Mouse (Mus musculus): Measurements from ENCODE around the gene Cpb2.

The Cpb2 gene

GRCm38 (mm10) chr14:75242087-75242486 lies at the start of gene Cpb2:
Gene Cpb2 (plus strand): TSS chr14:75242287.
- no peaks in the 10 kb centered on the region for H3K27me3 ChIP-seq (ENCODE audit: control insufficient read depth, insufficient read depth, low read length, poor library complexity, severe bottlenecking)
- DNase-seq (ENCODE audit: low read depth, low spot score), result no peak
- H3K36me3 ChIP-seq (ENCODE audit: control insufficient read depth, insufficient read depth, low read length, poor library complexity, severe bottlenecking), result no peaks in the 10 kb centered on the region

- Histone ChIP-seq H3K36me3 (ENCODE audit: control insufficient read depth, insufficient read depth, low read length, poor library complexity, severe bottlenecking) (peaks cover 3% of the 10 kb centered on the region), H3K27me3 (ENCODE audit: control insufficient read depth, insufficient read depth, low read length, poor library complexity, severe bottlenecking) (no peaks in the 10 kb centered on the region)
- DNase-seq (ENCODE audit: low read depth, low spot score), result no peak
These were observed 49.7 kb upstream of the Cpb2 start for GRCm38 (mm10) chr14:75192427-75192826.

- no peak for DNase-seq (ENCODE audit: low read depth, low spot score)
- Histone ChIP-seq H3K36me3 (ENCODE audit: control insufficient read depth, insufficient read depth, low read length, poor library complexity, severe bottlenecking) (peaks cover 3% of the 10 kb centered on the region), H3K27me3 (ENCODE audit: control insufficient read depth, insufficient read depth, low read length, poor library complexity, severe bottlenecking) (no peaks in the 10 kb centered on the region)
These were observed 49.2 kb upstream of the Cpb2 start for GRCm38 (mm10) chr14:75192858-75193257.

GRCm38 (mm10) chr14:75195530-75195929 lies 46.6 kb upstream of the Cpb2 start:
- H3K36me3 ChIP-seq (ENCODE audit: control insufficient read depth, insufficient read depth, low read length, poor library complexity, severe bottlenecking), result peaks cover 12% of the 10 kb centered on the region
- peak; percentile 54 for DNase-seq (ENCODE audit: low read depth, low spot score)
- no peaks in the 10 kb centered on the region for H3K27me3 ChIP-seq (ENCODE audit: control insufficient read depth, insufficient read depth, low read length, poor library complexity, severe bottlenecking)

- DNase-seq (ENCODE audit: low read depth, low spot score), result peak; percentile 86
- H3K27me3 ChIP-seq (ENCODE audit: control insufficient read depth, insufficient read depth, low read length, poor library complexity, severe bottlenecking), result no peaks in the 10 kb centered on the region
- peaks cover 14% of the 10 kb centered on the region for H3K36me3 ChIP-seq (ENCODE audit: control insufficient read depth, insufficient read depth, low read length, poor library complexity, severe bottlenecking)
These were observed 45.1 kb upstream of the Cpb2 start for GRCm38 (mm10) chr14:75197027-75197426.

GRCm38 (mm10) chr14:75197660-75198059 lies 44.4 kb upstream of the Cpb2 start:
- no peak for DNase-seq (ENCODE audit: low read depth, low spot score)

GRCm38 (mm10) chr14:75205363-75206051 lies 36.6 kb upstream of the Cpb2 start:
- DNase-seq (ENCODE audit: low read depth, low spot score), result no peak
- H3K36me3 ChIP-seq (ENCODE audit: control insufficient read depth, insufficient read depth, low read length, poor library complexity, severe bottlenecking), result peaks cover 57% of the 10 kb centered on the region
- H3K27me3 ChIP-seq (ENCODE audit: control insufficient read depth, insufficient read depth, low read length, poor library complexity, severe bottlenecking), result no peaks in the 10 kb centered on the region

More at GRCm38 (mm10) chr14:75197660-75198059, 44.4 kb upstream of the Cpb2 start:
- Histone ChIP-seq H3K36me3 (ENCODE audit: control insufficient read depth, insufficient read depth, low read length, poor library complexity, severe bottlenecking) (peaks cover 16% of the 10 kb centered on the region), H3K27me3 (ENCODE audit: control insufficient read depth, insufficient read depth, low read length, poor library complexity, severe bottlenecking) (no peaks in the 10 kb centered on the region)

- Histone ChIP-seq H3K27me3 (ENCODE audit: control insufficient read depth, insufficient read depth, low read length, poor library complexity, severe bottlenecking) (no peaks in the 10 kb centered on the region), H3K36me3 (ENCODE audit: control insufficient read depth, insufficient read depth, low read length, poor library complexity, severe bottlenecking) (peaks cover 59% of the 10 kb centered on the region)
- DNase-seq (ENCODE audit: low read depth, low spot score), result no peak
These were observed 35.8 kb upstream of the Cpb2 start for GRCm38 (mm10) chr14:75206307-75206706.

GRCm38 (mm10) chr14:75208572-75209151 lies 33.4 kb upstream of the Cpb2 start:
- Histone ChIP-seq H3K36me3 (ENCODE audit: control insufficient read depth, insufficient read depth, low read length, poor library complexity, severe bottlenecking) (peaks cover 65% of the 10 kb centered on the region), H3K27me3 (ENCODE audit: control insufficient read depth, insufficient read depth, low read length, poor library complexity, severe bottlenecking) (no peaks in the 10 kb centered on the region)
- no peak for DNase-seq (ENCODE audit: low read depth, low spot score)

- Histone ChIP-seq H3K27me3 (ENCODE audit: control insufficient read depth, insufficient read depth, low read length, poor library complexity, severe bottlenecking) (no peaks in the 10 kb centered on the region), H3K36me3 (ENCODE audit: control insufficient read depth, insufficient read depth, low read length, poor library complexity, severe bottlenecking) (peaks cover 61% of the 10 kb centered on the region)
- no peak for DNase-seq (ENCODE audit: low read depth, low spot score)
These were observed 28.3 kb upstream of the Cpb2 start for GRCm38 (mm10) chr14:75213752-75214151.

GRCm38 (mm10) chr14:75218843-75219242 lies 23.2 kb upstream of the Cpb2 start:
- no peaks in the 10 kb centered on the region for H3K27me3 ChIP-seq (ENCODE audit: control insufficient read depth, insufficient read depth, low read length, poor library complexity, severe bottlenecking)
- DNase-seq (ENCODE audit: low read depth, low spot score), result no peak
- H3K36me3 ChIP-seq (ENCODE audit: control insufficient read depth, insufficient read depth, low read length, poor library complexity, severe bottlenecking), result peaks cover 49% of the 10 kb centered on the region

- H3K36me3 ChIP-seq (ENCODE audit: control insufficient read depth, insufficient read depth, low read length, poor library complexity, severe bottlenecking), result peaks cover 51% of the 10 kb centered on the region
- no peaks in the 10 kb centered on the region for H3K27me3 ChIP-seq (ENCODE audit: control insufficient read depth, insufficient read depth, low read length, poor library complexity, severe bottlenecking)
- no peak for DNase-seq (ENCODE audit: low read depth, low spot score)
These were observed 22.7 kb upstream of the Cpb2 start for GRCm38 (mm10) chr14:75219250-75219913.

GRCm38 (mm10) chr14:75222386-75222785 lies 19.7 kb upstream of the Cpb2 start:
- no peak for DNase-seq (ENCODE audit: low read depth, low spot score)
- peaks cover 43% of the 10 kb centered on the region for H3K36me3 ChIP-seq (ENCODE audit: control insufficient read depth, insufficient read depth, low read length, poor library complexity, severe bottlenecking)
- no peaks in the 10 kb centered on the region for H3K27me3 ChIP-seq (ENCODE audit: control insufficient read depth, insufficient read depth, low read length, poor library complexity, severe bottlenecking)

GRCm38 (mm10) chr14:75227453-75228084 lies 14.5 kb upstream of the Cpb2 start:
- H3K27me3 ChIP-seq (ENCODE audit: control insufficient read depth, insufficient read depth, low read length, poor library complexity, severe bottlenecking), result no peaks in the 10 kb centered on the region
- peak; percentile 32 for DNase-seq (ENCODE audit: low read depth, low spot score)
- H3K36me3 ChIP-seq (ENCODE audit: control insufficient read depth, insufficient read depth, low read length, poor library complexity, severe bottlenecking), result peaks cover 26% of the 10 kb centered on the region

GRCm38 (mm10) chr14:75229834-75230233 lies 12.3 kb upstream of the Cpb2 start:
- Histone ChIP-seq H3K36me3 (ENCODE audit: control insufficient read depth, insufficient read depth, low read length, poor library complexity, severe bottlenecking) (peaks cover 18% of the 10 kb centered on the region), H3K27me3 (ENCODE audit: control insufficient read depth, insufficient read depth, low read length, poor library complexity, severe bottlenecking) (no peaks in the 10 kb centered on the region)
- peak; percentile 79 for DNase-seq (ENCODE audit: low read depth, low spot score)

All from splenic B cell, adult 2 months (primary cell).